Mouse (Mus musculus): Measurements from ENCODE around the gene Apol8.
A peak's percentile ranks its signal among the peaks of the same experiment; 100 is the strongest.

Gene Apol8

GRCm38 (mm10) chr15:77784039-77784824 lies 27.4 kb upstream of the Apol8 start:
- no peak for DNase-seq

DNA sequence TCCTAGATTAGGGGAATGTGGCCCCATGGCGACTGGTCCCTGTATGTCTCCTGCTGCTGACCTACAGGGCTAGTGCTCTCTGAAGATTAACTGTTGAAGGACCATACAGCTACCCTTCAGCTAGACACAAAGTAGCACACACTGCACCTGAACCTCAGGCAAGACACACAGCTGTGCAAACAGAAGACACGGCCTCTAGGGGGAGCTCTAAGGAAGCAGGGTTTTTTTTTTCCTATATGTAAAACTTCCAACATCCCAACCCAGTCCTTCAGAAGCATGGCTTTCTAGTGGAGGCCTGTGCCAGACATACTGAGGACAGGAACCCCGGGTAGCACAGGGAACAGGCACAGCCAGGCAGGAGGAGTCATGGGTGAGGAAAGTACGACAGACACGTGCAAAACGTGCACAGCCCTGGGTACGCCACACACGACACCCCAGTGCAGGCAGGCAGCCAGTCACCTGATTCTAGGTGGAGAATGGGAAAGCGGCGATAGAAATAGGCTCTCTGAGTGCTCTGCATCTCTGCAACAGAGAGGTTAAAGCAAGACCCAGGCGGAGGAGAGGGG lies 25.7 kb upstream of the Apol8 start:
- DNase-seq: peak in 1 of 2 experiments; percentile 74

- peak; percentile 80 to 87 for DNase-seq
Measured at GRCm38 (mm10) chr15:77775186-77775963, 18.6 kb upstream of the Apol8 start.

- peak in 1 of 2 experiments; percentile 40 for DNase-seq
Measured at GRCm38 (mm10) chr15:77774303-77774702, 17.5 kb upstream of the Apol8 start.

DNA sequence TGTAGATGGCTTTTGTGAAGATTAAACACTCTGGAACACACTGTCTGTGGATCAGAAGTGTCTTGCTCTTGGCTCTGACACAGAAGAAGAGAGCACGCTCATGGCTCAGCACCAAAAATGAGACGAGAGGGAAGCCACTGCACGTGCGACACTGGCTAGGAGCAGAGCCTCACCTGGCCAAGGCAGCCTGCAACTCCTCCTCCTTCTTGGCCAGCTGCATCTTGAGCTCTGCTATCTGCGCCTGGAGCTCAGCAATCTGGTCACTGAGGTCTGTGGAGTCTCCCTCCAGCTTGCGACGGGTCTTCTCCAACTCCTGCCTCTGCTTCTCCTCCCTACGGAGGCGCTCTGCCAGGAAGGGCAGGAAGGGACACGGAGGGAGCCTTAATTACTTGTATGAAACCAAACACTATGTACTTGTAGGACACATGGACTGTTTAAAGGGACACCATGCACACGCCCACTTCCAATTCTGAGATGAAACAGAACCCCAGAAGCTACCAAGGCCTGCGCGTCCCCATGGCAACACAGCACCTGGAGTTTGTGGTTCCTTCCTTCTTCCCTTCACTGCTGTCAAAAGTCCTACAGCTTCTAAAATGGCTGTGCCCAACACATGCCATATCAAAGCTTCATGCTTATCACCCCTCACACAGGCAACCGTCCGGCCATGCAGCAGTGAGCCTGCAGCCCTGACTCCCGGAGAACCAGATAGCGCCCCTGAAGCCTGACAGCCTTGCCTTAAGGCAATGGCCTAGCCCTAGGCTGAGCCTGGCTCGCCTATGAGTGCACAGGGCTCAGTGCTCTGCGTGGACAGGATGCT lies 16.5 kb upstream of the Apol8 start:
- DNase-seq: peak in 1 of 2 experiments; percentile 43

DNA sequence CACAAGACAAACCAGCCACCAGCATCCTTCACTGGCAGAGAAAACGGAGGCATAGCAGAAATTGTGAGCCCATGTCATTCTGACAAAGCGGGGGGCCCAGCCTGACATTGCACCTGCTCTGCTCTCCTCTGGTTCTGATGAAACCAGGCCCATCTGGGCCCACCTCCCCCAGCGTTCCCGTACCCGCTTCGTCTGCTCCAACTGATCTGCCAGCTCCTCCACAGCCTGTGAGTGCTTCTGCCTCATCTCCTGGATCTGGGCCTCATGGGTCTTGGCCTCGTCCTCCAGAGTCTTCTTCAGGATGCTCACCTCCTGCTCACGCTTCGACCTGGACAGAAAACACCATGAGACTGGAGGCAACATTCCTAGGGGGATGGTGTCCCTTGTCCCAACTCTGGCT lies 14.1 kb upstream of the Apol8 start:
- DNase-seq: no peak

- peak in 1 of 2 experiments; percentile 39 for DNase-seq
Measured at GRCm38 (mm10) chr15:77770341-77770740, 13.5 kb upstream of the Apol8 start.

GRCm38 (mm10) chr15:77766981-77767380 lies 10.2 kb upstream of the Apol8 start:
- DNase-seq: no peak

DNA sequence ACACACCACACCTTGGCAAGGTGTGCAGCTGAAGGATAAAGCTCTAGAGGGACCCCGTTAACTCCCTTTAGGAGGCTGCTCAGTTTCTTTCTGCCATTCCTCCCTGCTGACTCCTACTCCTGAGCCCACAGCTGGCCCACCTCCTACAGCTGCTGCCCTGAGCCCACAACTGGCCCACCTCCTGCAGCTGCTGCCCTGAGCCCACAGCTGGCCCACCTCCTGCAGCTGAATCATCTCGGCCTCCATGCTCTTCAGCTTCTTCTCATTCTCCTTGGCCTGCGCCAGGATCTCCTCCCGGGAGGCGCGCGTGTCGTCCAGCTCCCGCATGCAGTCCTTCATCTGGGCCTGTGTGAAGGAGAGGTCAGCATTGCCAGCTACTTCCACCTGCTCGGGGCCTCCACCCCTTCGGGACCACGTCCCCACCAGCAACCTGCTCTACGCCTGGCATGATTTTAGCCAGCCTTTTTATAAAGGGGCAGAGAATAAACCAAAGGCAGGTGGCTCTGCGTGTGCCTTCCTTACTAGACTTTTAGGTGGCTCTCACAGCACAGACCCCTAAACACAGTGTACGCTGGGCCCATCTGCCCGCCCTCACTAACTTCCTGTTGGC lies 8.8 kb upstream of the Apol8 start:
- no peak for DNase-seq

GRCm38 (mm10) chr15:77764391-77765006 lies 7.7 kb upstream of the Apol8 start:
- DNase-seq: peak; percentile 58 to 85

- no peak for DNase-seq
Measured at GRCm38 (mm10) chr15:77763702-77764101, 6.9 kb upstream of the Apol8 start.

- no peak for DNase-seq
Measured at GRCm38 (mm10) chr15:77763050-77763449, 6.2 kb upstream of the Apol8 start.

DNA sequence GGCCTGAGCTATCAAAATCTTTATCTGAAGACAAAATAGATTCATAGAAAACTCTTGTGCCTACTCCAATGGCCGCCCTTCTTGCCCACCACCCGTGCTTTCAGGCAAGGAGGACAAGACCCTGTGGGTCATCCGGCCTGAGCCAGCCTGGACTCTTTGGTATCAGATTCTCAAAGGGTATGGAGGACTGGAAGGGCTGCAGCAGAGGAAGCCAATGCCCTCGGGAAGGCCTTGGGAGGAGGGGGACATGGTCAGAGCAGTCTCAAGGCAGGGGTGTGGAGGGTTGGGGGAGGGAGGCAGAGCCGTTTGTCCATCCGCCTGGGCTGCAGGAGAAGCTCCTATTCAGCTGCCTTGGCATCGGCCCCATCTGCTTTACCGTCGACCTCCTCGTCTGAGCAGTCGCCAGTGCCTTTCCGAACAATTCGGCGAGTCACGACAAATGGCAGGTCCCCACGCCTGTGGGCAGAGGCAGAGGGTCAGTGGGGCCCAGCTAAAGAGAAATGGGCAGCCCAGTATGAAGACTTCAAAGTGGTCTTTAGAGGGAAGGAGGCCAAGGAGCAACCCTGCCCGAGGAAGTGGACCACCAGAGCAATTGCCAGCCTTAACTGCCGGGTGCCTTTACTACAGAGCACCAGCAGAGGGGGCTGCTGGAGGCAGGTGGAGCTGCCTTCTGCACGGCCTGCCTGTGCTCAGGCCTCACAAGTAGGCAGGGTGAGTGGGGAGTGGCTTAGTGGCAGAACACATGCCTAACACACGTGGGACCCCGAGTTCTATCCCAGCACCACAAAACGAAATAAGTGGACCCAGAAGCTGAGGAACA lies 5.0 kb upstream of the Apol8 start:
- peak in 1 of 2 experiments; percentile 69 for DNase-seq

DNA sequence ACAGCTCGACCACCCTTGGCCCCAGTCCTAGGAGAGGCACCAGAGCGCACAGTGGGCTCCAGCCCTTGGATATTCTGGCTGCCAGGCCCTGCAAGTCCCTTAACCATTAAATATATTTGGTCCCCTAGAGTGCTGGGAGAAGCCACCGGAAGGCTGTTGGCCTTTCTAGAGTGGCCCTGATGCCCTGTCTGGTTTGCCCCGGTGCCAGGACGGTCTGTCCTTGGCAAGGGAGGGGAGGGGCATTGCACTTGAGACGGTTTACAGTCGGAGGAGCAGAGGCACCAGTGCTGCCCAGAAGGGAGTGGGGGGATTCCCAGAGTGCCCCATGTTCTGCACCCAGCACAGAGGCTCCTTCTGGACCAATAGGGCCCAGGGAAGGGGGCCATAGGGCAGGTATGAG lies 4.3 kb upstream of the Apol8 start:
- DNase-seq: no peak

DNA sequence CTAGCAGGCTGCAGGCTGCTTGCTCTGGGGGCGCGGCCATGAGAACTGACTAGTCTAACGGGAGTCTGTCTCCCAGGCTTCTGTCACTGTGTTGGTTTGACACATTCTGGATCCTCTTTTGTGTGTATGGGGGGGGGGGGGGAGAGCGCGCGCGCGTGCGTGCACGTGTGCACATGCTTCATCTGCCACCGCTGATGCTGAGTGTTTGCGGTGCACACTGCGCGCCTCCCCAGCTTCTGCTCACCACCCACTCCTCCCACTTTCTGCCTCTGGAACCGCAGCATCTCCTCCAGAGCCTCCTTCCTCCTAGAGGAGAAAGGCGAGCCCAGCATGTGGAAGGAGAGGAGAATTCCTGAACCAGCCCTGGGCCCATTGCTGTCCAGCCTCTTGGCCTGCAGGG lies 3.2 kb upstream of the Apol8 start:
- no peak for DNase-seq

DNA sequence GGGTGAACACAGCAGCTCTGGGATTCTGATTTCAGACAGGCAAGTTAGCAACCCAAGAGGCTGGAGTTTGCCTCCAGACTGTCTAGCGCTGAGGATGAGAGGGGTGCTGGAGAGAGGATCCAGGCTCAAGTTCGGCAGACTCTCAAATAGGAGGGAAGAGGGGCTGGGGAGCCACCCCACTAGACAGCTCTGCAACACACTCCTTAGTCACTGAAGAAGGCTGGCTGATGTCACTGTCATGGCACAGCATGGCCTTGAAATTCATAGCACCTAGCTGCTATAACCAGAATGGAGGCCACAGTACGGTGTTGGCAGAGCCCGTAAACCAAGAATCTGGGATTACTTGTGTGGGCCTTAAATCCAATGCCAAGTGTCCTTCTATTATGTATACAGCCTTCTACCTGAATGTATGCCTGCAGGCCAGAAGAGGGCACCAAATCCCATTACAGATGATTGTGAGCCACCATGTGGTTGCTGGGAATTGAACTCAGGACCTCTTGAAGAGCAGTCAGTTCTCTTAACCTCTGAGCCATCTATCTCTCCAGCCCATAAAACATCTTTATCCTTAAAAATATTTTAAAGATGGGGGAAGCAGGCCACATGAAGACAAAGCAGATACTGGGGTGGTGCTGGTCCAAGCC lies 903 bp upstream of the Apol8 start:
- peak in 1 of 2 experiments; percentile 15 for DNase-seq

GRCm38 (mm10) chr15:77756081-77756480 lies 722 bp downstream of the Apol8 start:
- DNase-seq: peak in 1 of 2 experiments; percentile 18

GRCm38 (mm10) chr15:77755132-77755531 lies 1.7 kb downstream of the Apol8 start:
- DNase-seq: peak in 1 of 2 experiments; percentile 19

DNA sequence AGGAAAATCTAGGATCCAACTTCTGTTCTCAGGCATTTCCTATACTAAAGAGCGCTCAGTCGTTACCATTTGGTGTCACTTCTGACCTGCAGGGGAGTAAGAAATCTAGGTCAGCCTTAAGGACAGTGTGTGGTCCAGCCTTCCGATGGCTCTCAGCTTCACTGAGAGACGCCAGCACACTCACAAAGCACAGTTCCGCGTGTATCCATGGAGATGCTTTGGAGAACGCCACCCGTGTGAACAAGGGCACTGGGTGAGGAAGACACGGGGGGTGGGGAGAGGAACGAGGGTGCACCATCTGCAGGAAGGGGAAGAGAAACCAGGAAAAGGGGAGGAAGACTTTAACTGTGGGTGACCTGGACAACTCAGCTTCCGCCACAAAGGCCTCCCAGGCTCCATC lies 4.4 kb downstream of the Apol8 start:
- no peak for DNase-seq

DNA sequence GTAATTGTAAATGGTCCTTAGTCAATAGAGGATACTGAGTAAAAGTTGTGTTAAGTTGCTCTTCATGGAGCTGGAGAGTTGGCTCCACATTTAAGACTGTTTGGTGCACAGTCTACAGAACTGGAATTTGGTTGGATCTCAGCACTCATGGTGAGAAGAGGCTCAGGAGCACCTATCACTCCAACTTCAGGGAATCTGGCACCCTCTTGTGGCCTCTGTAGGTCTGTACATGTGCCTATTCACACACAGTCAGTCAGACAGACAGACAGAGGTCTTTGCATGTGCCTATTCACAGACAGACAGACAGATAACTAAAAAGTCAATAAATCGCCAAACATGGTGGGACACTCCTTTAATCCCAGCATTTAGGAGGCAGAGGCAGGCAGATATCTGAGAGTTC lies 6.3 kb downstream of the Apol8 start:
- DNase-seq: peak in 1 of 2 experiments; percentile 64

Measured in kidney, postnatal 25 days (tissue).